ENCODE assay signal across 22 mouse cellular contexts in genomic region chr10:75312361-75312760, GRCm38 (mm10).
"Had no signal": no experiment of that assay in that cellular context is flagged by ENCODE, and none has a peak within 500 bp of the region (broad histone marks: within the 10 kb centered on the region; RNA-seq: fewer than 3 reads in every experiment).

No protein-coding gene starts in this region.

- DNase-seq: lung, adult 2 months; lung, postnatal 14 days; lung, postnatal 36 days; midbrain, embryonic 14.5 days; retina, postnatal 1 day; right cerebral cortex, adult 18-20 months; right cerebral cortex, postnatal 25 days; thymus, adult 2 months; thymus, postnatal 14 days; thymus, postnatal 36 days had no signal

- ATAC-seq: lung, postnatal 0 days; midbrain, embryonic 16.5 days had no signal

- H3K4me2 ChIP-seq: lung, embryonic 15.5 days; midbrain, embryonic 12.5 days; neural tube, embryonic 13.5 days; neural tube, embryonic 15.5 days; stomach, embryonic 15.5 days had no signal

- H3K27ac ChIP-seq: liver, embryonic 14.5 days; lung, embryonic 15.5 days; macrophage; midbrain, embryonic 10.5 days; midbrain, embryonic 12.5 days; neural tube, embryonic 13.5 days; neural tube, embryonic 15.5 days; stomach, embryonic 15.5 days; stomach, postnatal 0 days had no signal

- H3K9me3 ChIP-seq: lung, embryonic 15.5 days; midbrain, embryonic 10.5 days; midbrain, embryonic 12.5 days; neural tube, embryonic 13.5 days; neural tube, embryonic 15.5 days; stomach, embryonic 15.5 days had no signal

- H3K4me3 ChIP-seq: lung, embryonic 15.5 days; midbrain, embryonic 10.5 days; midbrain, embryonic 12.5 days; myocyte; neural tube, embryonic 13.5 days; neural tube, embryonic 15.5 days; stomach, embryonic 15.5 days had no signal

- H3K9ac ChIP-seq: liver, embryonic 14.5 days; lung, embryonic 15.5 days; midbrain, embryonic 12.5 days; neural tube, embryonic 13.5 days; neural tube, embryonic 15.5 days; stomach, embryonic 15.5 days had no signal
